Mouse (Mus musculus) cortical plate, adult 2 months (tissue): ENCODE results near the gene Slc27a1.

Source experiments
- CTCF ChIP-seq: fragments of 200-500 bp; IDR thresholded peaks from 2 replicates; pipeline ENCODE4 v1.5.1; 2011; ENCODE audit warnings: mild to moderate bottlenecking, control low read depth, low read length; ENCODE audit not compliant: insufficient read depth; ENCODE audit errors: extremely low read depth
- POLR2A ChIP-seq: fragments of 200-500 bp; IDR thresholded peaks from 2 replicates; pipeline ENCODE4 v1.6.1; 2011; ENCODE audit warnings: mild to moderate bottlenecking, low read length, control low read depth; ENCODE audit not compliant: insufficient read depth; ENCODE audit errors: extremely low read depth

DNA sequence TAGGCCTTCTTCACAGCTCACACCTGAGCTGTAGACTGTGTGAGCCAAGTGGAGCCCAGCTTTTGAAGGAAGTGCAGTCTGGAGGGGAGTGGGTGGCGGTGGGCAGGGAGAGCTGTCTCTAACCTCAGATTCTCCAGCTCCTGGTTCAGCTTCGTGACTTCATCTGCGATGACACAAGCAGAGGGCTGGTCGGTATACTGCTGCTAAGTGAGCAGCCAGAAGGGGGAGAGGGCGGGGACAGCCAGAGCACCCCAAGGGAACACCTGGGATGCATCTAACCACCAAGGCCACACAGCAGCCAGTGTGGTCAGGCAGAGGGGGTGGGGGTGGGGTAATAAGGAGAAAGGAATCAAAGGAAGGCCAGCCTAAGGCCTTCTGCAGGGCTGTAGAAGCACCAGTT, 33.0 kb upstream of the Slc27a1 start:
- TF ChIP-seq POLR2A = no peak
- TF ChIP-seq CTCF = no peak
